In the genomic region with DNA sequence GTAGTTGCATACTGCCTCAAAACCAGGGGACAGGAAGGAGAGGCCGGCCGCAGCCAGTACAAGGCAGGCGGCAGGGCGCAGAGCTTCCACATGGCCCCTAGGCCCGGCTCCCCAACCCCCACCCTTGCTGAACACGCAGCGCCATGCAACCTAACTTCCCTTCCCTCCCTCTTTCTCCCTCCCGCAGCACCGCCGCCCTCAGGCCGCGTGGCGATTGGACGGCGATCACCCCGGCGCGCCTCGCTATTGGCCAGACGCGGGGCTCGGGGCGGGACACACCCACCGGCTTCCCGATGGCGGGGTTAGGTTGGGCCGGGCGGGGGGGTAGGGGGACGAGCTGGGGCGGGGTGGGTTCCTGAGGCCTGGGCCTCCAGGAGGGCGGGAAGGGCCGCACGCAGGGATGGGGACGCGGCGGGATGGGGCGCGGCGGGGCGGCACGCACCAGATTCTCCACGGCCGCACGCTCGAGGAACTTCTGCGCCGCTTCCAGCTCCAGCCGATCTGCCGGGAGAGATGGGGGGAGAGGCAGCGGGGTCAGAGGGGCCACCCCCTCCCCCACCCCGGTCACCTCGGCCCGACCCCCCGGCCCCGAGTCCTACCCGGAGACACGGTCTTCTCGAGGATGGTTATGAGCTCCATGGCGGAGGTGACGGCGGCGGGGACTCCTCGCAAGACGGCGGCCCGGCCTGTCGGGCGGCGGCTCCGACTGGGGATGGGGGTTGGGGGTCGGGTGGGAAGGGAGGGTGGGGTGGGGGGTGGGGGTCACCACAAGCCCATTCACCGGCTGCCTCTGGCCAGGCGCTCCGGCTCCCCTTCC, we compare ENCODE assay signal across 8 mouse cellular contexts. TPM values are rescaled to one million over a fixed set of nuclear protein-coding genes. Genes with fewer than 3 reads are reported as not detected.
A peak's percentile ranks its signal among the peaks of the same experiment; 100 is the strongest.
DNase-seq lines count a peak whose midpoint lies in the region; ATAC-seq lines count a peak whose summit lies in the region.

No protein-coding gene starts in this region.

- peak overlapping the region; percentile 96 for H3K9ac ChIP-seq in heart, embryonic 14.5 days (ENCODE audit: low read length)
- H3K9ac ChIP-seq in liver, embryonic 13.5 days = peak overlapping the region; percentile 98
- H3K9ac ChIP-seq in stomach, embryonic 16.5 days (ENCODE audit: low read length) = peak overlapping the region; percentile 97

- peaks cover 45% of the 10 kb centered on the region for H3K36me3 ChIP-seq in heart, embryonic 14.5 days (ENCODE audit: control insufficient read depth, insufficient read depth, low read length)
- H3K36me3 ChIP-seq in liver, embryonic 13.5 days = peaks cover 52% of the 10 kb centered on the region
- peaks cover 20% of the 10 kb centered on the region for H3K36me3 ChIP-seq in stomach, embryonic 16.5 days (ENCODE audit: control insufficient read depth, insufficient read depth, low read length)

- peak overlapping the region; percentile 88 for H3K4me2 ChIP-seq in heart, embryonic 14.5 days (ENCODE audit: low read length)
- H3K4me2 ChIP-seq in liver, embryonic 13.5 days = peak overlapping the region; percentile 94
- H3K4me2 ChIP-seq in stomach, embryonic 16.5 days (ENCODE audit: low read depth, low read length) = peak overlapping the region; percentile 84

- ATAC-seq in heart, embryonic 14.5 days (ENCODE audit: insufficient number of reproducible peaks, insufficient read depth, low FRiP score, low read depth) = peak; percentile 68
- peak; percentile 64 for ATAC-seq in liver, embryonic 13.5 days (ENCODE audit: low read depth)
- peak; percentile 81 for ATAC-seq in stomach, embryonic 16.5 days (ENCODE audit: insufficient read depth, low FRiP score)

- peak overlapping the region; percentile 76 for H3K27ac ChIP-seq in brown adipose tissue, adult 24 weeks (replicated peaks; ENCODE audit: low read depth, low read length)
- H3K27ac ChIP-seq in heart, embryonic 14.5 days (replicated peaks in 1 of 2; ENCODE audit: control insufficient read depth in 1 of 2, insufficient read depth in 1 of 2, low read depth in 2 of 2, low read length in 2 of 2) = peak overlapping the region; percentile 89 to 97
- H3K27ac ChIP-seq in liver, embryonic 13.5 days = peak overlapping the region; percentile 98
- peak overlapping the region; percentile 99 for H3K27ac ChIP-seq in stomach, embryonic 16.5 days (ENCODE audit: low read length)

- WGBS in heart, embryonic 14.5 days = 1% methylated on average over 31 of the region's 74 CpGs
- 1% methylated on average over 36 of the region's 74 CpGs for WGBS in liver, embryonic 13.5 days (ENCODE audit: insufficient replicate concordance)
- under 1% methylated on average over 69 of the region's 74 CpGs for WGBS in stomach, embryonic 16.5 days

- H3K27me3 ChIP-seq in heart, embryonic 14.5 days (ENCODE audit: control insufficient read depth, insufficient read depth, low read length) = no peaks in the 10 kb centered on the region
- H3K27me3 ChIP-seq in liver, embryonic 13.5 days = no peaks in the 10 kb centered on the region
- no peaks in the 10 kb centered on the region for H3K27me3 ChIP-seq in stomach, embryonic 16.5 days (ENCODE audit: control insufficient read depth, insufficient read depth, low read length)

- peak; percentile 97 for DNase-seq in CD4-positive, CD25-positive, alpha-beta regulatory T cell, adult 2 months (ENCODE audit: low read depth, low spot score)
- peak; percentile 88 for DNase-seq in fibroblast of lung, adult 2 months (ENCODE audit: low read depth)
- peak; percentile 98 for DNase-seq in kidney, postnatal 14 days
- peak; percentile 98 for DNase-seq in liver, embryonic 13.5 days
- peak; percentile 98 for DNase-seq in neural tube, embryonic 10.5 days (ENCODE audit: extremely low spot score, low spot score)

- no peaks in the 10 kb centered on the region for H3K9me3 ChIP-seq in heart, embryonic 14.5 days (ENCODE audit: control insufficient read depth, low read length)
- no peaks in the 10 kb centered on the region for H3K9me3 ChIP-seq in liver, embryonic 13.5 days (replicated peaks)
- no peaks in the 10 kb centered on the region for H3K9me3 ChIP-seq in stomach, embryonic 16.5 days (replicated peaks; ENCODE audit: control insufficient read depth, low read length)

- no peaks in the 10 kb centered on the region for H3K4me1 ChIP-seq in brown adipose tissue, adult 24 weeks (ENCODE audit: control insufficient read depth, insufficient read depth, insufficient read length, low read length)
- peaks cover 2 to 31% of the 10 kb centered on the region in 2 experiments for H3K4me1 ChIP-seq in heart, embryonic 14.5 days (ENCODE audit: control insufficient read depth in 2 of 2, insufficient read depth in 2 of 2, low read length in 2 of 2)
- peaks cover 64% of the 10 kb centered on the region for H3K4me1 ChIP-seq in liver, embryonic 13.5 days (replicated peaks)
- H3K4me1 ChIP-seq in stomach, embryonic 16.5 days (ENCODE audit: control insufficient read depth, insufficient read depth, low read length) = peaks cover 22% of the 10 kb centered on the region

- H3K4me3 ChIP-seq in brown adipose tissue, adult 24 weeks (ENCODE audit: insufficient read depth, low read depth, low read length) = peak overlapping the region; percentile 78
- H3K4me3 ChIP-seq in heart, embryonic 14.5 days (ENCODE audit: control insufficient read depth in 1 of 2, insufficient read depth in 1 of 2, low read depth in 1 of 2, low read length in 2 of 2) = peak overlapping the region; percentile 83 to 90
- H3K4me3 ChIP-seq in liver, embryonic 13.5 days (replicated peaks) = peak overlapping the region; percentile 94
- peak overlapping the region; percentile 88 for H3K4me3 ChIP-seq in stomach, embryonic 16.5 days (replicated peaks; ENCODE audit: low read length)

RNA-seq across cellular contexts. Expression of a gene that starts 0.5 kb away (rescaled TPM):
- 40.7 and 57.4 TPM in 2 replicates for polyA plus RNA-seq in brown adipose tissue, adult 24 weeks (2012; ENCODE audit: insufficient read depth, insufficient read length, missing spikeins)
- polyA plus RNA-seq in heart, embryonic 14.5 days (2014; fragmentation: Nextera tagmentation; extraction: Ambion mirVana) = 38.8 and 40.2 TPM in 2 replicates
- 29.2 and 30.8 TPM in 2 replicates for polyA plus RNA-seq in liver, embryonic 13.5 days (2015; fragmentation: Nextera tagmentation; extraction: Ambion mirVana)
- polyA plus RNA-seq in stomach, embryonic 16.5 days (2015; fragmentation: Nextera tagmentation; extraction: Ambion mirVana) = 32.9 and 36.4 TPM in 2 replicates

RNA-seq across cellular contexts. Expression of a gene that starts 35.9 kb away (rescaled TPM):
- 27.4 and 29.8 TPM in 2 replicates for polyA plus RNA-seq in brown adipose tissue, adult 24 weeks (2012; ENCODE audit: insufficient read depth, insufficient read length, missing spikeins)
- polyA plus RNA-seq in heart, embryonic 14.5 days (2014; fragmentation: Nextera tagmentation; extraction: Ambion mirVana) = 7.1 and 7.3 TPM in 2 replicates
- 1.0 and 1.1 TPM in 2 replicates for polyA plus RNA-seq in liver, embryonic 13.5 days (2015; fragmentation: Nextera tagmentation; extraction: Ambion mirVana)
- polyA plus RNA-seq in stomach, embryonic 16.5 days (2015; fragmentation: Nextera tagmentation; extraction: Ambion mirVana) = 2.0 and 2.5 TPM in 2 replicates

Comparison
In these comparisons a context has a peak if more than half of its experiments do, and no peak if none do; other contexts are left out.
1. Peak in every context shown above with its lines: DNase-seq, ATAC-seq, H3K4me3 ChIP-seq and H3K27ac ChIP-seq.